Mouse (Mus musculus) ES-Bruce4 (cell line): ENCODE results near the gene Tap1.

Experiments used
- CTCF ChIP-seq: IDR thresholded peaks from one replicate; pipeline ENCODE4 v1.8.1; 2011; ENCODE audit warnings: low read depth, low read length
- POLR2A ChIP-seq: IDR thresholded peaks from one replicate; pipeline ENCODE4 v1.8.1; 2011; ENCODE audit warnings: low read length; ENCODE audit not compliant: insufficient read depth

GRCm38 (mm10) chr17:34236691-34237090 is 49.3 kb downstream of the Tap1 start:
- TF ChIP-seq POLR2A (no peak), CTCF (no peak)
